Mouse (Mus musculus): ENCODE data around the gene Sppl2a.
"Not testable (repeated sequence)": the region's sequence is repeated elsewhere in the genome, so short reads cannot be mapped to it uniquely, and the experiment has no call there.

Gene Sppl2a

GRCm38 (mm10) chr2:126932897-126933641 is at the start of gene Sppl2a:
Gene Sppl2a (minus strand): TSS chr2:126933235.
- peak; percentile 85 for DNase-seq

- DNase-seq: no peak
Observed at GRCm38 (mm10) chr2:126977428-126977827, 44.4 kb upstream of the Sppl2a start.

GRCm38 (mm10) chr2:126961696-126962095 is 28.7 kb upstream of the Sppl2a start:
- no peak for DNase-seq

- no peak for DNase-seq
Observed at GRCm38 (mm10) chr2:126955671-126956070, 22.6 kb upstream of the Sppl2a start.

GRCm38 (mm10) chr2:126951085-126951484 is 18.1 kb upstream of the Sppl2a start:
- no peak for DNase-seq

- no peak for DNase-seq
Observed at GRCm38 (mm10) chr2:126950453-126950852, 17.4 kb upstream of the Sppl2a start.

GRCm38 (mm10) chr2:126949856-126950255 is 16.8 kb upstream of the Sppl2a start:
- DNase-seq: no peak

GRCm38 (mm10) chr2:126949297-126949696 is 16.3 kb upstream of the Sppl2a start:
- not testable (repeated sequence) for DNase-seq

- DNase-seq: no peak
Observed at GRCm38 (mm10) chr2:126948231-126948630, 15.2 kb upstream of the Sppl2a start.

GRCm38 (mm10) chr2:126947646-126948045 is 14.6 kb upstream of the Sppl2a start:
- DNase-seq: no peak

- DNase-seq: no peak
Observed at GRCm38 (mm10) chr2:126943211-126943610, 10.2 kb upstream of the Sppl2a start.

GRCm38 (mm10) chr2:126940314-126940866 is 7.4 kb upstream of the Sppl2a start:
- no peak for DNase-seq

GRCm38 (mm10) chr2:126938069-126938468 is 5.0 kb upstream of the Sppl2a start:
- no peak for DNase-seq

- no peak for DNase-seq
Observed at GRCm38 (mm10) chr2:126933921-126934320, 886 bp upstream of the Sppl2a start.

GRCm38 (mm10) chr2:126932261-126932896 is 656 bp downstream of the Sppl2a start:
- DNase-seq: peak; percentile 47

- no peak for DNase-seq
Observed at GRCm38 (mm10) chr2:126931784-126932183, 1.3 kb downstream of the Sppl2a start.

GRCm38 (mm10) chr2:126928681-126929080 is 4.4 kb downstream of the Sppl2a start:
- no peak for DNase-seq

- DNase-seq: peak; percentile 38
Observed at GRCm38 (mm10) chr2:126920358-126921060, 12.5 kb downstream of the Sppl2a start.

- DNase-seq: no peak
Observed at GRCm38 (mm10) chr2:126916236-126916635, 16.8 kb downstream of the Sppl2a start.

GRCm38 (mm10) chr2:126914096-126914495 is 18.9 kb downstream of the Sppl2a start:
- no peak for DNase-seq

- DNase-seq: no peak
Observed at GRCm38 (mm10) chr2:126904162-126904561, 28.9 kb downstream of the Sppl2a start.

- no peak for DNase-seq
Observed at GRCm38 (mm10) chr2:126897511-126897910, 35.5 kb downstream of the Sppl2a start.

GRCm38 (mm10) chr2:126896941-126897340 is 36.1 kb downstream of the Sppl2a start:
- DNase-seq: no peak
